Mouse (Mus musculus): ENCODE results near the gene Msrb3.

DNA sequence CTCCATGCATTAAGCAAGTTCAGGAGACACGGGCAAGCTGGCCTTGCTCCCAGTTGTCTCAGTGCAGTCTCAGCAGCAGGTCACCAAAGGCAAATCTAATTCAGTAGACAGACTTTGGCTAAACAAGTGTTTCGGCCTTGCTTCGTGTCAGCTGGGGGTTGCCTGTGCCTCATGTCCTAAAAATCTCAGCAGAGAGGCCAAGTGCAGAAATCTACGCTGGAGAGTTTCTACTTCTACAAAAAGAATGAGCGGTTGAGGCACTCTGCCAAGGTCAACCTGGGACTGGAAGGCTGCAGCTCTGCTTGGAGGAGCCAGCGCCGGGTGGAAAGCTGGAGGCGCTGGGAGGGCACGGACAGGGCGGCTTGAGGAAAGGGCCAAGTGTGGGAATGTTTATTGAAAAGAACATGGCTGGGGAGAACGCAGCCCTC is 147.6 kb downstream of the Msrb3 start:
- TF ChIP-seq CTCF (conservative IDR thresholded peaks at IDR 0.05; ENCODE audit: insufficient read depth, insufficient read length, low read depth, low read length) (no peak), POLR2A (IDR thresholded peaks at IDR 0.05; ENCODE audit: low read depth, low read length) (no peak)

Measured in kidney, adult 2 months (tissue).